Mouse (Mus musculus): ENCODE measurements around the gene Fam71e1. TPM values are rescaled to one million over a fixed set of nuclear protein-coding genes. Genes with fewer than 3 reads are reported as not detected.

Fam71e1 gene
- polyA plus RNA-seq, 1 experiment from 2014 or later = 13.4 TPM

- DNase-seq (ENCODE audit: low spot score) = peak; percentile 46
Measured at GRCm38 (mm10) chr7:44534242-44534641, 37.9 kb downstream of the Fam71e1 start.

GRCm38 (mm10) chr7:44534656-44535441 lies 38.5 kb downstream of the Fam71e1 start:
- peak; percentile 32 for DNase-seq (ENCODE audit: low spot score)

DNA sequence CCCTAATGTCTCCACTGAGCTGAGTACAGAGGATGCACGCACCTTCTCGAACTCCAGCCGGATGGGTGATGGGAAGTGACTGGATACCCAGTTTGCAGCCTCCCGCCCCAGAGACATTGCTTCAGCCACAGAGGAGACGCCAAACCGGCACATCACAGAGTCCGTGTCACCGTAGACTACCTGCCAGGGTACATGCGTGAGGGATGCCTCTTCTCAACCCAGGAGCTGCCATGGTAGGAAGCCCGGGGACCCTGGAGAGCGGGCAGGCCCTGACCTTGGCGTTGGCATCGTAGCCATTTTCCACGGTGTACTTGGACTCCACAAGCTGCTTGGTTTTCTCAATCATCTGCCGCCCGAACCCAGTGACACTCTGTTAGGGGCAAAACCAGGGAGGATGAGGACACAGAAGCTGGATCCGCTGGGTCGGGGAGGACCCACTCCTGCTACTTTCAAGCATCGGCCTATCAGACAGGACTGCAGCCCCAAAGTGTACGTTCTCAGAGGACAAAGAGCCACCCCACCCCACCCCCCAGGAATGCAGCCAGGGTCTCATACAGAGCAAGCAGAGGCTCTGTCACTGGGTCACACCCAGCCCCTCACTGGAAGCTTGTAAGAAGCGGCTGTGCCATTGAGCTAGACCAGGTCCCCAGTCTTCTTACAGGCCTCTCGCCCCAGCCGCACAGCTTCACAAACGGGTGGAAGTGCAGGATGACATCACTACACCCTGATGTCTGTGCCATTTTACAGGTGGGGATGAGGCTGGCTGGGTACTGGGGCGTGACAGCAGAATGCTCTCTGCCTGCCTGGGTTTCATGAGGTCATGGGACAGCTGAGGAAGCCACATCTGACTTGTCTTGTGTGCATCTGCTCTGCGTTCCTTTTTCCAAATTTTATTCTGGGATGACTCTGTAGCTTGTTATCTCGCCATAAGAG lies 39.5 kb downstream of the Fam71e1 start:
- no peak for DNase-seq (ENCODE audit: low spot score)

- no peak for DNase-seq (ENCODE audit: low spot score)
Measured at GRCm38 (mm10) chr7:44536590-44536968, 40.2 kb downstream of the Fam71e1 start.

DNA sequence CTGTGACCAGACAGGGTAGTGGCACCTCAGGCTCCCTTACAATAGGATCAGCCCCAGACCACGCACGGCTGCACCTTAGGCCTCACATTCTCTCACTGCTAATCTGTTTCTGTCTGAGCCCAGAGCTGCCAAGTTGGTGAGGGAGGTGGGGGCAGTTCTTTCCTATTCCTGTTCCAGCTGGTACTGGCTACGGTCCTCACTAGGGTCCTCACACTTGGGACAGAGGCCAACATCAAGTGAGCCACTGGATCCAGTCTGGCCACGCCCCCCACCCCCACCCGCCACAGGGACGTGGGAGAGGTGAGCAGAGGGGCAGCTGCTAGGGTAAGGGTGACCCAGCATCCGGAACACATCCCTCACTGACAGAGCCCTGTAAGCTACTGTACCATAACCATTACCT lies 40.6 kb downstream of the Fam71e1 start:
- no peak for DNase-seq (ENCODE audit: low spot score)

DNA sequence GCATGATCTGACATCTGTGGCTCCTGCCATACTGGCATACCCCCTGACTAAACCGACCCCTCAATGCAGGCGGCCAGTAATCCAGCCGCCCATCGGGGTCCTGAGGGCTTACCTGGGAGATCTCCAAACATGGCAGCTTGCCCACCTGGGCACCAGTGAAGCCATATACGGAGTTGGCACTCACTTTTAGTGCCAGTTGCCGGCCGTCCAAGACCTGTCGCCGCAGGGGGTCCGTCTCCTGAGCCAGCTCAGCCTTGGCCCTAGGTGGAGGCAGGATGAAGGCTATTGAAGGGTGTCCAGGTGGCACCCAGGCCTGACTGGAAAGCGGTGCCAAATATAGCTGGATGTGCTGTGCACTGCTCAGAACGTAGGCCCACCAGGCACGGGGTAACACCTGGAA lies 41.1 kb downstream of the Fam71e1 start:
- DNase-seq (ENCODE audit: low spot score) = no peak

DNA sequence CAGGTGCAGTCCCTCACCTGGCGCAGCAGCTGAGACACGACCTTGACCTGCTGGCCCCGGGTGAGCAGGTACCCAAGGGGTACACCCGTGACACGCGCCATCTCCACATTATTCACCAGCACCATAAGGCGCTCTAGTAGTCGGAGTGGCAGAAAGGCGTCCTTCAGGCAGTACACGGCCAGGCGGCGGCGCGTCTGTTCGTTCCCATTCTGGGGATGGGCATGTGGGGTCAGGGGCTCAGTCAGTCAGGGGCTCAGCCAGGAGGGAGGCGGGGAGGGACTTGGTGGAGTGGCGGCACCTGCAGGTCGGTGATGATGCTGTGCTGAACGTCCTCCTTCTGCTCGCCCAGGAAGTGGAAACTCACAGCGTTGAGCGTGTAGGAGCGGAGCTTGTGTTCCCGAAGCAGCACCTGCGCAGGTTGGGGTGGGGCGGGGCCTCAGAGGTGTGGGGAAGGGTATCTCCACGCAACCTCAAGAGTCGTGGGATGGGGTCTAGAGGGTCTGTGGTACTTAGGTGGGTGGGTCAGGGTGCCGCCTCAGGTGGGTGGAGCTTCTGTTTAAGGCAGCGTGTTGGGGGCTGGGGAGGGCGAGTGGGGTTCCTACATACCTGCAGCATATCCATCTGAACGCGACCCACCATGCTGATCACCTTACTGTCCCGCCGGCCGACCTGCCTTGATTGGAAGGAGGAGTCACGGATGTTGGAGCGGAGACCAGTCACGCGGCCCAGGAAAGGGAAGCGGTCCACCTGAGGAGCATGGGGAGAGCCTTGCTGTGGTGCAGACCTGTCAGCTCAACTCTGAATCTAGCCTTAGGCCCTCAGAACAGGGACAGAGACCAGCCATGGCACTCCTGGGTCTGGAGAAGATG lies 42.6 kb downstream of the Fam71e1 start:
- no peak for DNase-seq (ENCODE audit: low spot score)

- DNase-seq (ENCODE audit: low spot score) = peak; percentile 32
Measured at GRCm38 (mm10) chr7:44542555-44542954, 46.2 kb downstream of the Fam71e1 start.

- DNase-seq (ENCODE audit: low spot score) = peak; percentile 64
Measured at GRCm38 (mm10) chr7:44543071-44543470, 46.7 kb downstream of the Fam71e1 start.

GRCm38 (mm10) chr7:44546274-44546673 lies 49.9 kb downstream of the Fam71e1 start:
- no peak for DNase-seq (ENCODE audit: low spot score)

GRCm38 (mm10) chr7:44547041-44547440 lies 50.7 kb downstream of the Fam71e1 start:
- DNase-seq (ENCODE audit: low spot score) = peak; percentile 50

- DNase-seq (ENCODE audit: low spot score) = no peak
Measured at GRCm38 (mm10) chr7:44547725-44548124, 51.3 kb downstream of the Fam71e1 start.

DNA sequence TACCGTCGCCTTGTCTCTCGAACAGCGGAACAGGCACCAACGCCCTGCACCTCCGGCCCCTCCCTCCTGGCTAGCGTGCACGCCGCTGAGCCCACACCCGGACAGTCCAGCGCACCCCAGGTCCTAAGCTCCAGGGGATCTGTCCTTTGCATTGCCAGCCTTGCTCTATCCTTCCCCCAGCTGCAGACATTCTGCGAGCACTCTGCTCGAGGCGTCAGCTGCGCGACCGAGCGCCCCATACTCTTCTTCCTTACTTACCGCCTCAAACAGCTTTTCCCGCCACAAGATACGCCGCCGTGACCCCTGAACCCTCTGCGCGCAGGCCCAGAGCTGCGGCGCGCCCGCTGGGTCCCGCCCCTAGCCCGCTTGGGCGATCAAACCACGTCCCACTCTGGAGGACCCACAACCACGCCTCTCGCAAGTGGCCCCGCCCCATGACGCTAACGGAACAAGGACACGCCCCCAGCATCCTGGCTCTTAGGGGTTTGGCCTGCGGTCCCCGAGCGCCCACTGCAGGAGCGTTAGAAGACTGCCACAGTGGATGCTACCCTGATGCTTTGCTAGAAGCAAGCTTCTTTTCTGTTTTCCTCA lies 52.2 kb downstream of the Fam71e1 start, which contains the start of gene Pold1:
Pold1 (minus strand) TSS at position 353 of the 591 bp plus-strand sequence.
- peak; percentile 100 for DNase-seq (ENCODE audit: low spot score)

DNA sequence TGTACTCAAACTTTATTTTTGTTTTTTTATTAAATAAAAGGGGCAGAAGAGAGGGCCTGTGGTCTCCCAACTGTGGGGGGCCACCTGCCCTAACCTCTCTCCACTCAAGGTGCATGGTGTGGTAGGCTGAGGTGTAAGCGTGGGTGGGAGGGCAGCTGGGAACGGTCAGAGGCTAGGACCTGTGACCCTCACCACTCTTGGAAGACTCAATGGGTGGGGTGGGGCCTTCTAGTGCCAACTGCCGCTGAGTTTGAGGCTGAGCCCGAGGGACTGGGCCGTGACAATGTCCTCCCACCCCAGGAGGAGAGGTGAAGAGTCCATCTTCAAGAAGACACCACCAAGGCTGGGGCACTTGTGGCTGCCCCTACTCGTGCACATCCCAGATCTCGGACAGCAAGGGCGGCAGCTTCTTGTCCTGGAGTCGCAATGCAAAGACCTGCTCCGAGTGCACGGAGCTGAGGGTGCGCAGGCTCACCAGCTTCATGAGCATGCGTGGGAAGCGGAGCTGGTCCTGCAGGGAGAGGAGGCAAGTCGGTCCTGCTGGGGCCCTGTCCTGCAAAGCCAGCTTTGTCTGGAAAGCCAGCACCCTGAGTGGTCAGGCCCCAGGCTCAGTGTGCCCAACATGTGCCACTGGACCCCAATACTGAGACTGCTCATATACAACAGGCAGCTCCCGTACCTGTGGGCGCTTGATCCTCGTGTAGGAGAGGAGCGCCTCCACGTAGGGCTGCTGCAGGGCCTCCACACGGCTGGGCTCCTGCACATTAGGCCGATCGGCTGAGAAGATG lies 53.4 kb downstream of the Fam71e1 start:
- no peak for DNase-seq (ENCODE audit: low spot score)

- DNase-seq (ENCODE audit: low spot score) = no peak
Measured at GRCm38 (mm10) chr7:44550409-44550678, 54.0 kb downstream of the Fam71e1 start.

Small RNAs within 50 kb of the gene (microRNA-seq; reads per million reads assigned to microRNA genes)
- not detected for gene Mir7052 (ENCODE audit: borderline number of aligned reads)
- gene Mir7053 (ENCODE audit: borderline number of aligned reads) = 1.2 reads per million

Other genes with a start within 250 kb of the Fam71e1 start
- gene 1700028J19Rik, start 249.9 kb upstream of the Fam71e1 start, polyA plus RNA-seq (2015; fragmentation: Nextera tagmentation; extraction: Ambion mirVana) = 0.81 and 1.3 TPM in 2 replicates
- 76.8 and 86.3 TPM in 2 replicates for gene 2410002F23Rik, start 249.9 kb upstream of the Fam71e1 start, polyA plus RNA-seq (2015; fragmentation: Nextera tagmentation; extraction: Ambion mirVana)
- 0.14 TPM in 2 replicates for gene Acp4, start 239.2 kb upstream of the Fam71e1 start, polyA plus RNA-seq (2015; fragmentation: Nextera tagmentation; extraction: Ambion mirVana)
- not detected in 2 replicates for gene Gm15517, start 235.1 kb upstream of the Fam71e1 start, polyA plus RNA-seq (2015; fragmentation: Nextera tagmentation; extraction: Ambion mirVana)
- 3.7 and 4.0 TPM in 2 replicates for gene Clec11a, start 189.7 kb upstream of the Fam71e1 start, polyA plus RNA-seq (2015; fragmentation: Nextera tagmentation; extraction: Ambion mirVana)
- gene Shank1, start 186.3 kb upstream of the Fam71e1 start, polyA plus RNA-seq (2015; fragmentation: Nextera tagmentation; extraction: Ambion mirVana) = 0.14 and 0.29 TPM in 2 replicates
- 0.26 and 0.38 TPM in 2 replicates for gene Syt3, start 112.5 kb upstream of the Fam71e1 start, polyA plus RNA-seq (2015; fragmentation: Nextera tagmentation; extraction: Ambion mirVana)
- 0.59 and 0.90 TPM in 2 replicates for gene 1700008O03Rik, start 110.8 kb upstream of the Fam71e1 start, polyA plus RNA-seq (2015; fragmentation: Nextera tagmentation; extraction: Ambion mirVana)
- gene Lrrc4b, start 67.6 kb upstream of the Fam71e1 start, polyA plus RNA-seq (2015; fragmentation: Nextera tagmentation; extraction: Ambion mirVana) = 0.05 TPM in 1 of 2 replicates, not detected in the other
- gene Aspdh, start 31.2 kb upstream of the Fam71e1 start, polyA plus RNA-seq (2015; fragmentation: Nextera tagmentation; extraction: Ambion mirVana) = not detected in 2 replicates
- 30.6 and 37.4 TPM in 2 replicates for gene Josd2, start 28.6 kb upstream of the Fam71e1 start, polyA plus RNA-seq (2015; fragmentation: Nextera tagmentation; extraction: Ambion mirVana)
- 83.8 and 85.5 TPM in 2 replicates for gene Emc10, start 52 bp upstream of the Fam71e1 start, polyA plus RNA-seq (2015; fragmentation: Nextera tagmentation; extraction: Ambion mirVana)
- gene Mybpc2, start 28.1 kb downstream of the Fam71e1 start, polyA plus RNA-seq (2015; fragmentation: Nextera tagmentation; extraction: Ambion mirVana) = 0.55 TPM in 2 replicates
- gene Spib, start 35.5 kb downstream of the Fam71e1 start, polyA plus RNA-seq (2015; fragmentation: Nextera tagmentation; extraction: Ambion mirVana) = 16.3 and 17.7 TPM in 2 replicates
- gene Pold1, start 52.3 kb downstream of the Fam71e1 start, polyA plus RNA-seq (2015; fragmentation: Nextera tagmentation; extraction: Ambion mirVana) = 104 and 118 TPM in 2 replicates
- gene Nr1h2, start 57.4 kb downstream of the Fam71e1 start, polyA plus RNA-seq (2015; fragmentation: Nextera tagmentation; extraction: Ambion mirVana) = 96.9 and 101 TPM in 2 replicates
- gene Napsa, start 75.8 kb downstream of the Fam71e1 start, polyA plus RNA-seq (2015; fragmentation: Nextera tagmentation; extraction: Ambion mirVana) = 11.1 and 11.3 TPM in 2 replicates
- gene Kcnc3, start 94.1 kb downstream of the Fam71e1 start, polyA plus RNA-seq (2015; fragmentation: Nextera tagmentation; extraction: Ambion mirVana) = 0.03 TPM in 1 of 2 replicates, not detected in the other
- gene Myh14, start 174.3 kb downstream of the Fam71e1 start, polyA plus RNA-seq (2015; fragmentation: Nextera tagmentation; extraction: Ambion mirVana) = 0.66 and 1.0 TPM in 2 replicates
- gene Izumo2, start 212.2 kb downstream of the Fam71e1 start, polyA plus RNA-seq (2015; fragmentation: Nextera tagmentation; extraction: Ambion mirVana) = not detected in 2 replicates